In the genomic region with DNA sequence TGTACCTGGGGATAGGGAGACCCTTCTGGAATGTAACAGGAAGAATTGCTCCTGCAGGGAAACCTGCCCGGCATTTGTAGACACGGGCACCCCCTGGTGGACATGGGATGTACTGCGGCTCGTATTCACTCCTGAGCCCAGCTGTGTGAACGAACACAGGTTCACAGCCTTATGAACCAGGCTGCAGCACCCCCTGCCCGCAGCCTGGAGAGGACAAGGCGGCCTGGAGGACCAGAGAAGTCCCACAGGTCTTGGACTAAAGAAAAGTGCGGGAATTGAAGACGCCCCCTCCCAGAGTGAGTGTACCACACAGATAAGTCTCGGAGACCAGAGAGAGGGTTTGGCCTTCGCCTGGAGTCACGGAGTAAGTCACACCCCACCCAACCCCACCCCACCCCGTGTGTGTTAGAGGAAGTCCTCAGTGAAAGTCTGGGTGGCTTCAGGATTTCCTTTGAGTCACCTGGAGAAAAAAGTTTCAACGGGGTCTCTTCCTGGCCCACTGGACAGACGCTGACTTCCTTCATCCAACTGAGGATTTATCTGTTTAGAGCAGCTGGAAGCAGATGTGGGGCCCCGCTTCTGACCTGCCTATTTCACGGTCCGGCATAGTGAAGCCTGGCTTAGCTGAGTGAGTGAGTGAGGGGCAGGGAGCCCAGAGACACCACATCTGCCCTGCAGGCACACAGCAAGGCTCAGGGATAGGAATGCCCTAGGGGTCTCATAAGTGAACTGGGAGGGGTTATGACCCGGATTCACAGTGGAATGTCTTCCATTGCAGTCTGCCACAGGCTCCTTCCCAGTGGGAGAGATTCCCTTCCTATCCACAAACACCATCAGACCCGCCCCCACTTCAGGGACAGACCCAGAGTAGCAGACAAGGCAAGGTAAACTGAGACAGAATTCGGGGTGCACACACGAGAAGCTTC, we compare ENCODE assay signal across 8 mouse cellular contexts. TPM values are rescaled to one million over a fixed set of nuclear protein-coding genes. Genes with fewer than 3 reads are reported as not detected.
DNase-seq lines count a peak whose midpoint lies in the region; ATAC-seq and TF ChIP-seq lines count a peak whose summit lies in the region.

No protein-coding gene starts in this region.

- H3K9ac ChIP-seq in hindbrain, embryonic 16.5 days (ENCODE audit: low read depth, low read length): no peak overlapping the region

- no peaks in the 10 kb centered on the region for H3K9me3 ChIP-seq in hindbrain, embryonic 16.5 days (ENCODE audit: control insufficient read depth, low read length)

- H3K4me1 ChIP-seq in cerebellum, adult 2 months (ENCODE audit: control insufficient read depth, insufficient read depth, low read length): peaks cover 5% of the 10 kb centered on the region
- peaks cover 11% of the 10 kb centered on the region for H3K4me1 ChIP-seq in hindbrain, embryonic 16.5 days (ENCODE audit: control insufficient read depth, insufficient read depth, low read depth, low read length)

- H3K27ac ChIP-seq in cerebellum, adult 2 months (ENCODE audit: insufficient read depth, low read length): no peak overlapping the region
- H3K27ac ChIP-seq in hindbrain, embryonic 16.5 days (ENCODE audit: low read depth, low read length): peak overlapping the region; percentile 48; the same call in 1 of the 2 replicates

- peak; percentile 92 for TF ChIP-seq CTCF in cerebellum, adult 2 months (IDR thresholded peaks at IDR 0.05; ENCODE audit: borderline replicate concordance, insufficient read depth, low read depth, low read length)

- DNase-seq in Muller cell, postnatal 12 days (ENCODE audit: inconsistent ontology term): peak; percentile 87
- DNase-seq in cerebellum, adult 2 months: peak; percentile 76 to 91
- DNase-seq in gastrocnemius, adult 18-20 months (ENCODE audit: low spot score): peak; percentile 94
- peak; percentile 78 for DNase-seq in left cerebral cortex, adult 11 months (ENCODE audit: low spot score)
- peak; percentile 95 to 96 for DNase-seq in right cerebral cortex, adult 2 months (ENCODE audit: low spot score in 2 of 2)
- peak; percentile 79 to 95 for DNase-seq in urinary bladder, adult 18-20 months (ENCODE audit: low spot score in 2 of 2)

- no peak for TF ChIP-seq POLR2A in cerebellum, adult 2 months (IDR thresholded peaks at IDR 0.05; ENCODE audit: borderline replicate concordance, insufficient read depth, low read length)

- H3K27me3 ChIP-seq in cerebellum, adult 2 months (ENCODE audit: control insufficient read depth, insufficient read depth, low read length): no peaks in the 10 kb centered on the region
- no peaks in the 10 kb centered on the region for H3K27me3 ChIP-seq in hindbrain, embryonic 16.5 days (replicated peaks; ENCODE audit: control insufficient read depth, insufficient read depth, low read length)

- no peak overlapping the region for H3K4me3 ChIP-seq in cerebellum, adult 2 months (replicated peaks; ENCODE audit: insufficient read depth, low read depth, low read length)
- no peak overlapping the region for H3K4me3 ChIP-seq in hindbrain, embryonic 16.5 days (ENCODE audit: low read length)

- whole genome bisulfite sequencing in cerebellum, adult 2 months: 36% methylated on average over 22 of the region's 22 CpGs
- WGBS in hindbrain, embryonic 16.5 days: 36% methylated on average over 22 of the region's 22 CpGs

- H3K4me2 ChIP-seq in hindbrain, embryonic 16.5 days (ENCODE audit: low read length): no peak overlapping the region

- no peak for ATAC-seq in hindbrain, embryonic 16.5 days
- peak; percentile 37 for ATAC-seq in megakaryocyte, adult 5-6 weeks (ENCODE audit: poor library complexity, severe bottlenecking)

- H3K36me3 ChIP-seq in hindbrain, embryonic 16.5 days (ENCODE audit: control insufficient read depth, insufficient read depth, low read length): no peaks in the 10 kb centered on the region

RNA-seq across cellular contexts. Expression of a gene that starts 1.9 kb away (rescaled TPM):
- polyA plus RNA-seq in cerebellum, adult 2 months (2012; rRNA removed): 33.1 and 34.0 TPM in 2 replicates
- 100 to 1,000 TPM in 1 of 2 experiments, 10 to 100 TPM in 1; 58.3 to 202 TPM for total RNA-seq in gastrocnemius, adult 18-20 months (2021)
- 6.8 and 7.9 TPM in 2 replicates for polyA plus RNA-seq in hindbrain, embryonic 16.5 days (2015; fragmentation: Nextera tagmentation; extraction: Ambion mirVana)
- total RNA-seq in megakaryocyte, adult 5-6 weeks (2015): 9.0 and 11.0 TPM in 2 replicates
- total RNA-seq in megakaryocyte, adult 5-6 weeks (2017): 10.5 and 11.1 TPM in 2 replicates

RNA-seq across cellular contexts. Expression of a gene that starts 21.6 kb away (rescaled TPM):
- polyA plus RNA-seq in cerebellum, adult 2 months (2012; rRNA removed): 19.4 and 22.1 TPM in 2 replicates
- total RNA-seq in gastrocnemius, adult 18-20 months (2021): 10 to 100 TPM; 18.2 to 21.1 TPM
- polyA plus RNA-seq in hindbrain, embryonic 16.5 days (2015; fragmentation: Nextera tagmentation; extraction: Ambion mirVana): 16.3 and 18.5 TPM in 2 replicates
- not detected in 2 replicates for total RNA-seq in megakaryocyte, adult 5-6 weeks (2015)
- total RNA-seq in megakaryocyte, adult 5-6 weeks (2017): 0.33 TPM in 1 of 2 replicates, not detected in the other

RNA-seq across cellular contexts. Expression of a gene that starts 32.3 kb away (rescaled TPM):
- 123 and 145 TPM in 2 replicates for polyA plus RNA-seq in cerebellum, adult 2 months (2012; rRNA removed)
- total RNA-seq in gastrocnemius, adult 18-20 months (2021): 10 to 100 TPM; 72.6 to 76.5 TPM
- 168 and 190 TPM in 2 replicates for polyA plus RNA-seq in hindbrain, embryonic 16.5 days (2015; fragmentation: Nextera tagmentation; extraction: Ambion mirVana)
- 32.7 and 38.9 TPM in 2 replicates for total RNA-seq in megakaryocyte, adult 5-6 weeks (2015)
- 36.8 and 47.6 TPM in 2 replicates for total RNA-seq in megakaryocyte, adult 5-6 weeks (2017)

RNA-seq across cellular contexts. Expression of a gene that starts 33.2 kb away (rescaled TPM):
- 1.8 and 1.9 TPM in 2 replicates for polyA plus RNA-seq in cerebellum, adult 2 months (2012; rRNA removed)
- under 1 TPM in 1 of 2 experiments, not detected in 1; 0.07 TPM for total RNA-seq in gastrocnemius, adult 18-20 months (2021)
- 0.11 and 0.14 TPM in 2 replicates for polyA plus RNA-seq in hindbrain, embryonic 16.5 days (2015; fragmentation: Nextera tagmentation; extraction: Ambion mirVana)
- total RNA-seq in megakaryocyte, adult 5-6 weeks (2015): 0.80 and 1.5 TPM in 2 replicates
- 0.07 and 1.7 TPM in 2 replicates for total RNA-seq in megakaryocyte, adult 5-6 weeks (2017)

RNA-seq across cellular contexts. Expression of a gene that starts 36.6 kb away (rescaled TPM):
- 69.5 and 70.4 TPM in 2 replicates for polyA plus RNA-seq in cerebellum, adult 2 months (2012; rRNA removed)
- total RNA-seq in gastrocnemius, adult 18-20 months (2021): 1 to 10 TPM; 2.7 TPM
- 21.9 and 23.9 TPM in 2 replicates for polyA plus RNA-seq in hindbrain, embryonic 16.5 days (2015; fragmentation: Nextera tagmentation; extraction: Ambion mirVana)
- total RNA-seq in megakaryocyte, adult 5-6 weeks (2015): 56.2 and 65.4 TPM in 2 replicates
- 14.4 and 24.6 TPM in 2 replicates for total RNA-seq in megakaryocyte, adult 5-6 weeks (2017)

Comparison
In these comparisons a context has a peak if more than half of its experiments do, and no peak if none do; other contexts are left out.
1. RNA of a gene that starts 1.9 kb away (total RNA-seq): 58.3 to 202 TPM in gastrocnemius, adult 18-20 months; 9.0 to 11.1 TPM in megakaryocyte, adult 5-6 weeks; every median in the first group is over 4 times any median in the second.
2. RNA of a gene that starts 21.6 kb away (total RNA-seq): 18.2 to 21.1 TPM in gastrocnemius, adult 18-20 months; 0.33 TPM in megakaryocyte, adult 5-6 weeks; every median in the first group is over 10 times any median in the second.
3. Peak in every context shown above with its lines, with median percentiles within 50 percentile points of each other: DNase-seq.